In the genomic region with DNA sequence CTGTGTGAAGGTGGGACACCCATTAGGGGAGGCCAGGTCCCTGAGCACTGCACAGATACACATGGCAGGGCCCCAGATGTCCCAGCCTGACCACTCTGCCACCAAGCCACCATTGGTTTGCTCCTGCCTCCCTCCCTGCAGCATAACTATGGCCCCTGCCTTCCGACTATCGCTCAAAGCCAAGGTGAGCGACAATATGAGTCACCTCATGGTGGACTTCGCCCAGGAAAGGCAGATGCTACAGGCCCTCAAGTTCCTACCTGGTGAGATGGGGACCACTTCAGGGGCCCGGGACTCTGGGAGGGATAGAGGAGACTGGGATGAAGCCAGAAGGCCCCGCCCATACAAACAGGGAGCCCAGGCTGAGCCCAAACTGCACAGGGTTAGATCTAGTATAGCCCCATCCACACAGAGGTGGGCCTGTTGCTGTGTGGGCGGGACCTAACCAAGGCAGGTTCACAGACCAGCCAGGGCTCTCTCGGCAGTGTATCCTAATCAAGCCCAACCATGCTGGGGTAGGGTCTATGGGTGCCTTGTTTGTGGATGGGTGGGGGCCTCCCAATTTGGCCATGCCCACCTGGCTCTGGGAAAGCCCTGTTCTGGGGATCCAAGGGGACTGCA, we compare ENCODE assay signal across 24 mouse cellular contexts. TPM values are rescaled to one million over a fixed set of nuclear protein-coding genes. Genes with fewer than 3 reads are reported as not detected.
DNase-seq lines count a peak whose midpoint lies in the region; ATAC-seq and TF ChIP-seq lines count a peak whose summit lies in the region.
"Had no signal": no experiment of that assay in that cellular context is flagged by ENCODE, and none has a peak within 500 bp of the region (broad histone marks: within the 10 kb centered on the region; RNA-seq: fewer than 3 reads in every experiment).

No protein-coding gene starts in this region.

- H3K9me3 ChIP-seq in heart, embryonic 12.5 days (replicated peaks) = no peaks in the 10 kb centered on the region
- H3K9me3 ChIP-seq in lung, postnatal 0 days (ENCODE audit: low read length) = no peaks in the 10 kb centered on the region
- H3K9me3 ChIP-seq in intestine, postnatal 0 days (ENCODE audit: control insufficient read depth) = no peaks in the 10 kb centered on the region
- no peaks in the 10 kb centered on the region for H3K9me3 ChIP-seq in forebrain, embryonic 11.5 days (ENCODE audit: control insufficient read depth, low read length)
- H3K9me3 ChIP-seq: hindbrain, embryonic 12.5 days; liver, embryonic 13.5 days; midbrain, embryonic 15.5 days; neural tube, embryonic 15.5 days; stomach, embryonic 15.5 days had no signal

- WGBS in heart, embryonic 12.5 days = 73% methylated on average over 8 of the region's 8 CpGs
- 84% methylated on average over 8 of the region's 8 CpGs for whole genome bisulfite sequencing in lung, postnatal 0 days
- WGBS in intestine, postnatal 0 days = 48% methylated on average over 8 of the region's 8 CpGs
- 85% methylated on average over 8 of the region's 8 CpGs for WGBS in forebrain, embryonic 11.5 days

- intact Hi-C loops in heart, postnatal 14 days (cut with DNase I) = no loop called here

- no peaks in the 10 kb centered on the region for H3K36me3 ChIP-seq in heart, embryonic 12.5 days
- H3K36me3 ChIP-seq in lung, postnatal 0 days (ENCODE audit: insufficient read depth, low read length) = no peaks in the 10 kb centered on the region
- H3K36me3 ChIP-seq in intestine, postnatal 0 days (ENCODE audit: control insufficient read depth, insufficient read depth) = no peaks in the 10 kb centered on the region
- H3K36me3 ChIP-seq in forebrain, embryonic 11.5 days (ENCODE audit: control insufficient read depth, insufficient read depth, low read length) = no peaks in the 10 kb centered on the region
- H3K36me3 ChIP-seq: liver, embryonic 13.5 days; stomach, embryonic 15.5 days had no signal

- no peak overlapping the region for H3K4me3 ChIP-seq in heart, embryonic 12.5 days
- H3K4me3 ChIP-seq in lung, postnatal 0 days (ENCODE audit: low read depth, low read length) = no peak overlapping the region
- no peak overlapping the region for H3K4me3 ChIP-seq in intestine, postnatal 0 days (ENCODE audit: low read depth, low read length)
- H3K4me3 ChIP-seq in forebrain, embryonic 11.5 days (ENCODE audit: low read depth, low read length) = no peak overlapping the region
- H3K4me3 ChIP-seq: hindbrain, embryonic 12.5 days; layer of hippocampus, adult 2 months; liver, embryonic 13.5 days; midbrain, embryonic 15.5 days; neural tube, embryonic 15.5 days; stomach, embryonic 15.5 days had no signal

- peaks cover 33% of the 10 kb centered on the region for H3K27me3 ChIP-seq in heart, embryonic 12.5 days (replicated peaks)
- no peaks in the 10 kb centered on the region for H3K27me3 ChIP-seq in lung, postnatal 0 days (replicated peaks; ENCODE audit: insufficient read depth, low read length)
- peaks cover 8% of the 10 kb centered on the region for H3K27me3 ChIP-seq in intestine, postnatal 0 days (replicated peaks; ENCODE audit: control insufficient read depth, insufficient read depth, low read length)
- no peaks in the 10 kb centered on the region for H3K27me3 ChIP-seq in forebrain, embryonic 11.5 days (ENCODE audit: control insufficient read depth, insufficient read depth, low read length)
- H3K27me3 ChIP-seq: hindbrain, embryonic 12.5 days; midbrain, embryonic 15.5 days; neural tube, embryonic 15.5 days had no signal

- H3K27ac ChIP-seq in heart, embryonic 12.5 days (ENCODE audit: poor library complexity, severe bottlenecking) = no peak overlapping the region
- no peak overlapping the region for H3K27ac ChIP-seq in lung, postnatal 0 days (ENCODE audit: low read length)
- no peak overlapping the region for H3K27ac ChIP-seq in intestine, postnatal 0 days (ENCODE audit: low read depth, low read length)
- no peak overlapping the region for H3K27ac ChIP-seq in forebrain, embryonic 11.5 days (ENCODE audit: low read depth, low read length)
- H3K27ac ChIP-seq: hindbrain, embryonic 12.5 days; layer of hippocampus, adult 2 months; liver, embryonic 13.5 days; midbrain, embryonic 15.5 days; neural tube, embryonic 15.5 days; stomach, embryonic 15.5 days had no signal

- ATAC-seq in heart, embryonic 12.5 days (ENCODE audit: insufficient number of reproducible peaks, low FRiP score) = peak; percentile 19; the same call in 1 of the 2 replicates
- 0 out of 2 replicates have a peak, but pooled peaks have one; percentile 12 for ATAC-seq in lung, postnatal 0 days
- ATAC-seq in intestine, postnatal 0 days = peak; percentile 75
- no peak for ATAC-seq in forebrain, embryonic 11.5 days (replicated peaks; ENCODE audit: low FRiP score)
- ATAC-seq: forebrain, postnatal 0 days; inflammation-experienced regulatory T-cells, adult 6 months; midbrain, embryonic 15.5 days had no signal

- no peak overlapping the region for H3K4me2 ChIP-seq in heart, embryonic 12.5 days
- no peak overlapping the region for H3K4me2 ChIP-seq in lung, postnatal 0 days (replicated peaks; ENCODE audit: low read depth, low read length)
- H3K4me2 ChIP-seq in intestine, postnatal 0 days (replicated peaks; ENCODE audit: low read depth) = no peak overlapping the region
- no peak overlapping the region for H3K4me2 ChIP-seq in forebrain, embryonic 11.5 days (ENCODE audit: low read depth, low read length, severe bottlenecking)
- H3K4me2 ChIP-seq: hindbrain, embryonic 12.5 days; liver, embryonic 13.5 days; midbrain, embryonic 15.5 days; neural tube, embryonic 15.5 days; stomach, embryonic 15.5 days had no signal

- no peak for DNase-seq in heart, postnatal 14 days
- DNase-seq in lung, postnatal 0 days (ENCODE audit: low spot score) = no peak
- no peak for DNase-seq in lung, postnatal 10 days
- DNase-seq in ovary, postnatal 10 days (ENCODE audit: low spot score) = no peak
- DNase-seq in forebrain, embryonic 11.5 days (ENCODE audit: low spot score) = no peak
- DNase-seq: cerebellum, adult 8-10 months; forebrain, postnatal 0 days; gastrocnemius, postnatal 36 days; kidney, postnatal 14 days; layer of hippocampus, postnatal 36 days; liver, embryonic 13.5 days; lung, postnatal 14 days; right cerebral cortex, postnatal 25 days; thymus, postnatal 25 days had no signal

- no peaks in the 10 kb centered on the region for H3K4me1 ChIP-seq in heart, embryonic 12.5 days (replicated peaks)
- no peaks in the 10 kb centered on the region for H3K4me1 ChIP-seq in lung, postnatal 0 days (ENCODE audit: insufficient read depth, low read depth, low read length)
- H3K4me1 ChIP-seq in intestine, postnatal 0 days (replicated peaks; ENCODE audit: control insufficient read depth, insufficient read depth, low read length) = peaks cover 3% of the 10 kb centered on the region; the same call in 1 of the 2 replicates
- no peaks in the 10 kb centered on the region for H3K4me1 ChIP-seq in forebrain, embryonic 11.5 days (replicated peaks; ENCODE audit: control insufficient read depth, insufficient read depth, low read length)

- no peak for TF ChIP-seq CTCF in lung, postnatal 0 days (IDR thresholded peaks at IDR 0.05)
- no peak for TF ChIP-seq CTCF in intestine, postnatal 0 days (IDR thresholded peaks at IDR 0.05; ENCODE audit: low read depth)

- no peak overlapping the region for H3K9ac ChIP-seq in heart, embryonic 12.5 days
- no peak overlapping the region for H3K9ac ChIP-seq in lung, postnatal 0 days (replicated peaks; ENCODE audit: low read depth)
- no peak overlapping the region for H3K9ac ChIP-seq in intestine, postnatal 0 days (ENCODE audit: low read depth, low read length)
- no peak overlapping the region for H3K9ac ChIP-seq in forebrain, embryonic 11.5 days (ENCODE audit: low read length)
- H3K9ac ChIP-seq: forebrain, postnatal 0 days; hindbrain, embryonic 12.5 days; liver, embryonic 13.5 days; midbrain, embryonic 15.5 days; neural tube, embryonic 15.5 days; stomach, embryonic 15.5 days had no signal

- no peak for TF ChIP-seq EP300 in lung, postnatal 0 days (IDR thresholded peaks at IDR 0.05)

RNA-seq across cellular contexts. Expression of gene Fsd1, which starts 4.1 kb away (rescaled TPM):
- 5.2 and 5.6 TPM in 2 replicates for polyA plus RNA-seq in heart, embryonic 12.5 days (2016; fragmentation: Nextera tagmentation; extraction: Ambion mirVana)
- total RNA-seq in heart, postnatal 14 days (2021) = under 1 TPM in 1 of 2 experiments, not detected in 1; 0.74 TPM
- polyA plus RNA-seq in lung, postnatal 0 days (2015; fragmentation: Nextera tagmentation; extraction: Ambion mirVana) = 0.36 and 0.37 TPM in 2 replicates
- polyA plus RNA-seq in intestine, postnatal 0 days (2015; fragmentation: Nextera tagmentation; extraction: Ambion mirVana) = 3.6 and 4.2 TPM in 2 replicates
- polyA plus RNA-seq in forebrain, embryonic 11.5 days (2014; fragmentation: Nextera tagmentation; extraction: Ambion mirVana) = 61.9 and 71.1 TPM in 2 replicates
- total RNA-seq: gastrocnemius, postnatal 36 days; megakaryocyte, adult 5-6 weeks; MEL had no signal

RNA-seq across cellular contexts. Expression of gene Stap2, which starts 15.0 kb away (rescaled TPM):
- 10.2 and 10.4 TPM in 2 replicates for polyA plus RNA-seq in heart, embryonic 12.5 days (2016; fragmentation: Nextera tagmentation; extraction: Ambion mirVana)
- total RNA-seq in heart, postnatal 14 days (2021) = 10 to 100 TPM; 15.9 to 17.9 TPM
- 49.1 and 57.4 TPM in 2 replicates for polyA plus RNA-seq in lung, postnatal 0 days (2015; fragmentation: Nextera tagmentation; extraction: Ambion mirVana)
- 82.8 and 84.5 TPM in 2 replicates for polyA plus RNA-seq in intestine, postnatal 0 days (2015; fragmentation: Nextera tagmentation; extraction: Ambion mirVana)
- 5.3 and 6.4 TPM in 2 replicates for polyA plus RNA-seq in forebrain, embryonic 11.5 days (2014; fragmentation: Nextera tagmentation; extraction: Ambion mirVana)

RNA-seq across cellular contexts. Expression of gene Mpnd, which starts 15.1 kb away (rescaled TPM):
- 75.4 and 78.7 TPM in 2 replicates for polyA plus RNA-seq in heart, embryonic 12.5 days (2016; fragmentation: Nextera tagmentation; extraction: Ambion mirVana)
- total RNA-seq in heart, postnatal 14 days (2021) = 10 to 100 TPM; 44.1 to 49.9 TPM
- polyA plus RNA-seq in lung, postnatal 0 days (2015; fragmentation: Nextera tagmentation; extraction: Ambion mirVana) = 38.5 and 45.0 TPM in 2 replicates
- 41.4 and 43.0 TPM in 2 replicates for polyA plus RNA-seq in intestine, postnatal 0 days (2015; fragmentation: Nextera tagmentation; extraction: Ambion mirVana)
- polyA plus RNA-seq in forebrain, embryonic 11.5 days (2014; fragmentation: Nextera tagmentation; extraction: Ambion mirVana) = 164 and 191 TPM in 2 replicates

RNA-seq across cellular contexts. Expression of gene Shd, which starts 20.1 kb away (rescaled TPM):
- polyA plus RNA-seq in heart, embryonic 12.5 days (2016; fragmentation: Nextera tagmentation; extraction: Ambion mirVana) = 7.2 and 9.2 TPM in 2 replicates
- total RNA-seq in heart, postnatal 14 days (2021) = 1 to 10 TPM; 1.3 to 3.1 TPM
- 3.1 and 3.4 TPM in 2 replicates for polyA plus RNA-seq in lung, postnatal 0 days (2015; fragmentation: Nextera tagmentation; extraction: Ambion mirVana)
- polyA plus RNA-seq in intestine, postnatal 0 days (2015; fragmentation: Nextera tagmentation; extraction: Ambion mirVana) = 2.7 and 2.9 TPM in 2 replicates
- 65.1 and 77.9 TPM in 2 replicates for polyA plus RNA-seq in forebrain, embryonic 11.5 days (2014; fragmentation: Nextera tagmentation; extraction: Ambion mirVana)
- total RNA-seq: gastrocnemius, postnatal 36 days had no signal

RNA-seq across cellular contexts. Expression of gene Yju2, which starts 31.5 kb away (rescaled TPM):
- polyA plus RNA-seq in heart, embryonic 12.5 days (2016; fragmentation: Nextera tagmentation; extraction: Ambion mirVana) = 17.4 and 17.5 TPM in 2 replicates
- total RNA-seq in heart, postnatal 14 days (2021) = 10 to 100 TPM; 10.8 to 12.6 TPM
- polyA plus RNA-seq in lung, postnatal 0 days (2015; fragmentation: Nextera tagmentation; extraction: Ambion mirVana) = 16.8 and 19.2 TPM in 2 replicates
- polyA plus RNA-seq in intestine, postnatal 0 days (2015; fragmentation: Nextera tagmentation; extraction: Ambion mirVana) = 10.2 and 10.9 TPM in 2 replicates
- 27.4 and 28.2 TPM in 2 replicates for polyA plus RNA-seq in forebrain, embryonic 11.5 days (2014; fragmentation: Nextera tagmentation; extraction: Ambion mirVana)
